Mouse (Mus musculus) MEL (cell line): Measurements from ENCODE around the gene Abca8b.

ENCODE experiments used
- CHD1 ChIP-seq: IDR thresholded peaks from 2 replicates; pipeline ENCODE4 v1.6.1; 2012; ENCODE audit warnings: low read depth, mild to moderate bottlenecking, inconsistent platforms, low read length, improper control_type of control experiment
- CTCF ChIP-seq, 3 experiments: IDR thresholded peaks in 2 of 3; conservative IDR thresholded peaks in 1 of 3; 2 replicates each; pipeline ENCODE4 v1.5.1; 2011 to 2012; ENCODE audit warnings: low read length in 3 of 3, low read depth in 2 of 3, mild to moderate bottlenecking in 2 of 3, improper control_type of control experiment in 1 of 3, inconsistent platforms in 1 of 3, mixed read lengths in 1 of 3, moderate library complexity in 1 of 3; ENCODE audit not compliant: control insufficient read depth in 1 of 3, insufficient read depth in 1 of 3, poor library complexity in 1 of 3, severe bottlenecking in 1 of 3
- E2F4 ChIP-seq: IDR thresholded peaks from 2 replicates; pipeline ENCODE4 v1.6.1; 2011; ENCODE audit warnings: low read depth, low read length, improper control_type of control experiment, borderline replicate concordance
- ELF1 ChIP-seq: IDR thresholded peaks from 2 replicates; pipeline ENCODE4 v1.6.1; 2014; ENCODE audit warnings: low read depth, mild to moderate bottlenecking, inconsistent platforms, low read length, improper control_type of control experiment, moderate library complexity
- EP300 ChIP-seq, 2 experiments: IDR thresholded peaks; 2 replicates each; pipeline ENCODE4 v1.6.1; 2011; ENCODE audit warnings: improper control_type of control experiment in 2 of 2, low read length in 2 of 2, low read depth in 1 of 2, mild to moderate bottlenecking in 1 of 2
- KAT2A ChIP-seq: conservative IDR thresholded peaks from 2 replicates; pipeline ENCODE4 v1.6.1; 2012; ENCODE audit warnings: low read depth, low read length, improper control_type of control experiment, inconsistent platforms
- NRF1 ChIP-seq: IDR thresholded peaks from 2 replicates; pipeline ENCODE4 v1.6.1; 2014; ENCODE audit warnings: low read depth, mild to moderate bottlenecking, inconsistent platforms, low read length, improper control_type of control experiment, moderate library complexity; ENCODE audit not compliant: poor library complexity, insufficient read depth, severe bottlenecking
- POLR2A ChIP-seq, 2 experiments: IDR thresholded peaks; 2 replicates each; pipeline ENCODE4 v1.6.1; 2011 to 2012; ENCODE audit warnings: low read length in 2 of 2, mild to moderate bottlenecking in 2 of 2, control low read depth in 1 of 2, improper control_type of control experiment in 1 of 2, low read depth in 1 of 2, moderate library complexity in 1 of 2; ENCODE audit not compliant: control insufficient read depth in 1 of 2, insufficient read depth in 1 of 2, poor library complexity in 1 of 2
- POLR2AphosphoS2 ChIP-seq: IDR thresholded peaks from 2 replicates; pipeline ENCODE4 v1.6.1; 2011; ENCODE audit warnings: low read length, improper control_type of control experiment
- TAL1 ChIP-seq: IDR thresholded peaks from 2 replicates; pipeline ENCODE4 v1.6.1; 2012; ENCODE audit warnings: mild to moderate bottlenecking, inconsistent platforms, low read length, moderate library complexity, mixed read lengths
- TBP ChIP-seq: IDR thresholded peaks from 2 replicates; pipeline ENCODE4 v1.8.0; 2011; ENCODE audit warnings: low read depth, low read length, improper control_type of control experiment
- UBTF ChIP-seq: IDR thresholded peaks from 2 replicates; pipeline ENCODE4 v1.6.1; 2012; ENCODE audit warnings: low read depth, mild to moderate bottlenecking, inconsistent platforms, low read length, improper control_type of control experiment, moderate library complexity, borderline replicate concordance; ENCODE audit not compliant: insufficient read depth
- ZMIZ1 ChIP-seq: IDR thresholded peaks from 2 replicates; pipeline ENCODE4 v1.6.1; 2012; ENCODE audit warnings: low read depth, mild to moderate bottlenecking, inconsistent platforms, low read length, improper control_type of control experiment, moderate library complexity

DNA sequence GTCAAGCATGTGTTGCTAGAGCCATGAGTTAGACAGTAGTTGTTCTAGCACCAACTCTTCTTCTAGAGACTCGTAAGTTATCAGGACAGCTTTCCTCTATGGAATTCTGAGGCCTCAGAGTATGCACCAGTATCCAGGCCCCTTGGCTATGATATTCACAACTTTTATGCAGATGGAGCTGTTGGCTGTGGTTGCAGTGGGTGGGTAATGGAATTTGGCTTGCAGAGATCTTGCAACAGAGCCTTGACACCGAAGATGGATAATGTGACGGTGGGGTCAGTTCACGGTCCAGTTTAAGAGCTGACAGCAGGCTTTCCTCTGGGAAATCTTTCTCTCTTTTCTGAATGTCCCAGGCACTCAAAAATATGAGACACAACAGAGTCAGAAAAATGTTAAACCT, 110.8 kb downstream of the Abca8b start:
- TF ChIP-seq TAL1 (no peak), CTCF (IDR thresholded peaks at IDR 0.05 in 2 of 3, conservative IDR thresholded peaks at IDR 0.05 in 1 of 3; ENCODE audit: control insufficient read depth in 1 of 3, insufficient read depth in 1 of 3, low read depth in 2 of 3, low read length in 3 of 3, poor library complexity in 1 of 3, severe bottlenecking in 1 of 3) (no peak), KAT2A (no peak), POLR2AphosphoS2 (no peak), CHD1 (no peak), EP300 (IDR thresholded peaks at IDR 0.05; ENCODE audit: low read depth in 1 of 2, low read length in 2 of 2) (no peak), ELF1 (no peak), NRF1 (no peak), POLR2A (IDR thresholded peaks at IDR 0.05; ENCODE audit: control insufficient read depth in 1 of 2, insufficient read depth in 1 of 2, low read depth in 1 of 2, low read length in 2 of 2, poor library complexity in 1 of 2) (no peak), TBP (no peak), ZMIZ1 (no peak), E2F4 (no peak), UBTF (no peak)
